Mouse (Mus musculus) midbrain, embryonic 11.5 days (tissue): ENCODE results near the gene Olfr459. TPM values are rescaled to one million over a fixed set of nuclear protein-coding genes. Genes with fewer than 3 reads are reported as not detected.

Experiments
- polyA plus RNA-seq: library from polyadenylated mRNA; unstranded; fragments of >200 nt; fragmentation: Nextera tagmentation; extraction: Ambion mirVana; gene quantifications from 2 replicates; pipeline ENCODE4 v1.2.1, GENCODE M21; 2014

Gene Olfr459
- polyA plus RNA-seq, 1 experiment from 2014 or later = not detected

Other genes starting within 250 kb of the Olfr459 start
- 9.9 and 10.7 TPM in 2 replicates for gene Ephb6, start 169.7 kb downstream of the Olfr459 start, polyA plus RNA-seq
- gene Trpv6, start 138.8 kb downstream of the Olfr459 start, polyA plus RNA-seq = 0.26 and 0.27 TPM in 2 replicates
- gene Trpv5, start 94.4 kb downstream of the Olfr459 start, polyA plus RNA-seq = not detected in 2 replicates
- gene Llcfc1, start 90.7 kb downstream of the Olfr459 start, polyA plus RNA-seq = not detected in 2 replicates
- 11.0 and 11.7 TPM in 2 replicates for gene Kel, start 70.8 kb downstream of the Olfr459 start, polyA plus RNA-seq
- gene Pip, start 72.4 kb upstream of the Olfr459 start, polyA plus RNA-seq = not detected in 2 replicates
- not detected in 2 replicates for gene Sval2, start 77.8 kb upstream of the Olfr459 start, polyA plus RNA-seq
- gene Sval1, start 176.5 kb upstream of the Olfr459 start, polyA plus RNA-seq = not detected in 2 replicates
- gene Sval3, start 193.0 kb upstream of the Olfr459 start, polyA plus RNA-seq = not detected in 2 replicates